Mouse (Mus musculus): ENCODE data around the gene Itpka. TPM values are rescaled to one million over a fixed set of nuclear protein-coding genes. Genes with fewer than 3 reads are reported as not detected.

Gene Itpka
- total RNA-seq, 2 experiments from 2014 or later = 186 to 195 TPM

GRCm38 (mm10) chr2:119799181-119799960, 57.2 kb downstream of the Itpka start:
- peak in 1 of 2 experiments; percentile 47 for DNase-seq (ENCODE audit: extremely low spot score in 1 of 2, low spot score in 2 of 2)
- intact Hi-C loops (cut with DNase I) = no loop called here
- Histone ChIP-seq H3K4me3 (peak overlapping the region; percentile 82), H3K27ac (peak overlapping the region; percentile 93)
- TF ChIP-seq CTCF (IDR thresholded peaks at IDR 0.05) = no peak

- Histone ChIP-seq H3K4me3 (peak overlapping the region; percentile 82), H3K27ac (peak overlapping the region; percentile 93)
- DNase-seq (ENCODE audit: extremely low spot score in 1 of 2, low spot score in 2 of 2) = peak in 1 of 2 experiments; percentile 37
- intact Hi-C loops (cut with DNase I) = loop anchor here (5.0 kb wide), 1 partner anchor 42 kb away; no protein-coding TSS in a partner anchor
- TF ChIP-seq CTCF (IDR thresholded peaks at IDR 0.05) = no peak
Observed at GRCm38 (mm10) chr2:119799961-119800550, 57.9 kb downstream of the Itpka start.

Other genes with a start within 250 kb of the Itpka start
- under 1 TPM; 0.50 to 0.61 TPM for gene Exd1, start 194.7 kb upstream of the Itpka start, total RNA-seq (2021)
- 100 to 1,000 TPM; 173 to 174 TPM for gene Chp1, start 194.6 kb upstream of the Itpka start, total RNA-seq (2021)
- under 1 TPM; 0.26 to 0.29 TPM for gene Nusap1, start 124.0 kb upstream of the Itpka start, total RNA-seq (2021)
- 1 to 10 TPM in 1 of 2 experiments, under 1 TPM in 1; 0.86 to 1.0 TPM for gene Oip5, start 123.9 kb upstream of the Itpka start, total RNA-seq (2021)
- gene Ndufaf1, start 79.5 kb upstream of the Itpka start, total RNA-seq (2021) = 10 to 100 TPM; 32.5 to 35.5 TPM
- 10 to 100 TPM; 61.4 to 62.5 TPM for gene Rtf1, start 67.3 kb upstream of the Itpka start, total RNA-seq (2021)
- 10 to 100 TPM; 22.5 to 25.0 TPM for gene Ltk, start 18.1 kb downstream of the Itpka start, total RNA-seq (2021)
- 10 to 100 TPM; 18.6 to 19.5 TPM for gene Rpap1, start 45.2 kb downstream of the Itpka start, total RNA-seq (2021)
- 100 to 1,000 TPM; 203 to 208 TPM for gene Tyro3, start 55.4 kb downstream of the Itpka start, total RNA-seq (2021)
- 10 to 100 TPM; 71.8 to 77.0 TPM for gene Mga, start 154.9 kb downstream of the Itpka start, total RNA-seq (2021)
- 10 to 100 TPM; 54.1 to 57.0 TPM for gene Mapkbp1, start 230.4 kb downstream of the Itpka start, total RNA-seq (2021)

Data from left cerebral cortex, adult 2 months (tissue).